Mouse (Mus musculus): Measurements from ENCODE around the gene Pgp. TPM values are rescaled to one million over a fixed set of nuclear protein-coding genes. Genes with fewer than 3 reads are reported as not detected.

The Pgp gene
- polyA plus RNA-seq, 1 experiment from 2014 or later = 60.5 TPM

DNA sequence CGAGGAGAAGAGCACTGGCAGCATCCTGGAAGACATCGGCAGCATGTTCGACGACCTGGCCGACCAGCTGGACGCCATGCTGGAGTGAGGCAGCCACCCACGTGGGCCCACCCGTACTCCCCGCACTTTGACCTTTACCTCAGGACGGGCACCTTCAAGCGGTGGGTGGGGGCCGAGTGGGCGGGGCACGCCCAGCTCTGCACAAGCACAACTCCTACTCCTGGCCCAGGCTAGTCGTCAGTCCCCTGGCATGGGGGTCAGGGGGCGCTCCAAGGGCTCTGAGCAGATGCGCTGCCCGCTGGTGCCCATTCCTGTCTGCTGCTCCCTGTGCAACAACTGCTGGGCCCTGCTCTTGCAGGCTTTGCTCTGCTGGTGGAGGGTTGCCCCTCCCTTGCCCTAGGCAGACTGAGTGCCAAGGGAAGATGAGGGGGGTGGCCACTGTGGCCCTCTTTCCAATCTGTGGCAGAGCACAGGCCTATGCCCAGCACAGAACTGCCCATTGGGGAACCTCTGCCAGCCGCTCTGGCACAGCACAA, 37.0 kb downstream of the Pgp start:
- no peak overlapping the region for H3K9ac ChIP-seq
- H3K27me3 ChIP-seq = peaks cover 16% of the 10 kb centered on the region
- WGBS = 35% methylated on average over 19 of the region's 19 CpGs
- peak overlapping the region; percentile 70 for H3K4me2 ChIP-seq
- 0 out of 2 replicates have a peak, but pooled peaks have one; percentile 3 for ATAC-seq (replicated peaks; ENCODE audit: insufficient number of reproducible peaks, insufficient read depth, low FRiP score, low read depth)
- peak overlapping the region; percentile 33; the same call in 1 of the 2 replicates for H3K4me3 ChIP-seq
- no peaks in the 10 kb centered on the region for H3K9me3 ChIP-seq (replicated peaks)
- H3K36me3 ChIP-seq = peaks cover 43% of the 10 kb centered on the region
- peaks cover 12% of the 10 kb centered on the region for H3K4me1 ChIP-seq (replicated peaks)
- H3K27ac ChIP-seq = no peak overlapping the region

GRCm38 (mm10) chr17:24507806-24508460, 37.7 kb downstream of the Pgp start:
- ATAC-seq (replicated peaks; ENCODE audit: insufficient number of reproducible peaks, insufficient read depth, low FRiP score, low read depth) = no peak
- no peak overlapping the region for H3K9ac ChIP-seq
- no peak overlapping the region for H3K4me3 ChIP-seq
- no peak overlapping the region for H3K4me2 ChIP-seq
- H3K9me3 ChIP-seq (replicated peaks) = no peaks in the 10 kb centered on the region
- 83% methylated on average over 12 of the region's 12 CpGs for WGBS
- no peak overlapping the region for H3K27ac ChIP-seq
- peaks cover 47% of the 10 kb centered on the region for H3K36me3 ChIP-seq
- peaks cover 16% of the 10 kb centered on the region for H3K27me3 ChIP-seq
- H3K4me1 ChIP-seq (replicated peaks) = peaks cover 12% of the 10 kb centered on the region

GRCm38 (mm10) chr17:24513609-24514008, 43.4 kb downstream of the Pgp start:
- peak; percentile 62; the same call in 1 of the 2 replicates for ATAC-seq (replicated peaks; ENCODE audit: insufficient number of reproducible peaks, insufficient read depth, low FRiP score, low read depth)
- Histone ChIP-seq H3K4me1 (replicated peaks) (no peaks in the 10 kb centered on the region; the same call in 1 of the 2 replicates), H3K4me2 (peak overlapping the region; percentile 28; the same call in 1 of the 2 replicates), H3K27me3 (no peaks in the 10 kb centered on the region), H3K36me3 (peaks cover 67% of the 10 kb centered on the region), H3K4me3 (peak overlapping the region; percentile 15; the same call in 1 of the 2 replicates), H3K27ac (no peak overlapping the region), H3K9me3 (replicated peaks) (no peaks in the 10 kb centered on the region), H3K9ac (no peak overlapping the region)
- 49% methylated on average over 5 of the region's 5 CpGs for WGBS

DNA sequence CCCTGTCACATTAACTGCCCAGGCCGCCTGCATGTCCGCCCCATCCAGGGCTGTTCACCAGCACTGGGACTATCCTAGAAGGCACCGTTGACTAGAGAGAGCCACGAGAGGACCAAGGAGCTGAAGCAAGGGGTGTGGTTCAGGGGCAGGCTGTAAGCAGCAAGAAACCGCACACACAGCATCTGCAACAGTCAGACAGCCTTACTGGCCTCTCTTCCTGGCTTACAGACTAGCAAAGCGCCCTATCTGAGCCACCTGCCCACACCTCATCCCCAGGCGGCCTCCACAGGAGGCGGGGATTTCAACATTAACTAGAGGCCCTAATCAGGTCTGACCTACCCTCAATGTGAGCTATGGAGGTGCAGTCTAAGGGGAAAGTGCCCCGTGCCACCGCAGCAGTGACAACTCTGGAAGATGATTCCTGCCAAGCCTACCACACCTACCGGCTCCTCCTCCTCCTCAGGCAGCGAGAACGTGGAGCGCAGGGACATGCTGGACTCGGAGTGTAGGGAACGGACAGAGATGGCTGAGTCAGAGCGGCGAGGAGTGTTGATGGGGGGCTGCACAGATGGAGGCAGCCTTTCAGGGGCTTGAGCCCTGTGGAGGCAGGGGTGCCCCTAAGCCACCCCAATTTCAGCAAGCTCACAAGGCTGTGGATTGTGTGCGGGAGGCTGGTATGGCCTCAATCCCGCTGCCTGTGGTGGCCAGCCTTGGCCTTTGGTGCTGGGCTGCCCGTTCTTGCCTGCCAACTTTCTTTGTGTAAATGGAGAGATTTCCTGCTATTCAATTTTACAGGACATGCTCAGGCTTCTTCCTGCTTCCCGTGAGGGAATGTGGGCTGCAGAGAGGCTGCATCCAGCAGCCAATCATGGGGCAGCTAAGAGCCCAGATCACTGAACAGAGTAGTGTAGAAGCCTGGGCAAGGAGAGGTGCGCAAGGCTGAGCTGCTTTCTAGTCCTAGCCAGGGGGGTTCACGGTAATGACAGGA, 44.4 kb downstream of the Pgp start:
- WGBS = 84% methylated on average over 24 of the region's 24 CpGs
- peaks cover 61% of the 10 kb centered on the region for H3K36me3 ChIP-seq
- H3K9me3 ChIP-seq (replicated peaks) = no peaks in the 10 kb centered on the region
- H3K27me3 ChIP-seq = no peaks in the 10 kb centered on the region
- H3K4me1 ChIP-seq (replicated peaks) = no peaks in the 10 kb centered on the region; the same call in 1 of the 2 replicates
- peak overlapping the region; percentile 28; the same call in 1 of the 2 replicates for H3K4me2 ChIP-seq
- peak overlapping the region; percentile 15 for H3K4me3 ChIP-seq
- peak overlapping the region; percentile 63 for H3K27ac ChIP-seq
- H3K9ac ChIP-seq = no peak overlapping the region
- peak; percentile 63; the same call in 1 of the 2 replicates for ATAC-seq (replicated peaks; ENCODE audit: insufficient number of reproducible peaks, insufficient read depth, low FRiP score, low read depth)

DNA sequence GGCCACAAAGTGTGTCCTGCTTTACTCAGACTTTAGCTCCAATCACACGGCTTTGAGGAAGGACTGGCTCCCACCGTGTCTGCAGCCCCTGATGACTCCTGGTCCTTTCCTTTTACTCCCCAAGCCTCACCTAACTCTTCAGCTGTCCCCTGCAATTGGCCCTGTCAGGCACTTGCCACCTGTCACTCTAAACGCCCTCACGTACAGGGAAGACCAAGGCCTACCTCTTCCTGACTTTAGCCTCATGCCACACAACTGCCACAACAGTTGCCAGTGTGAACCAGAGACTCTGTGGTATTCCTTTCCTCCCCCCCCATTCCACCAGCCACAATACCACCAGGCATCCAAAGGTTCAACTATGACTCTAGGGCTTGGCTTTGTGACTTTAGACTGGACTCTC, 50.3 kb downstream of the Pgp start:
- Histone ChIP-seq H3K36me3 (peaks cover 32% of the 10 kb centered on the region), H3K27ac (no peak overlapping the region), H3K4me1 (replicated peaks) (peaks cover 12% of the 10 kb centered on the region), H3K27me3 (no peaks in the 10 kb centered on the region), H3K9me3 (replicated peaks) (no peaks in the 10 kb centered on the region), H3K4me3 (no peak overlapping the region), H3K9ac (no peak overlapping the region), H3K4me2 (no peak overlapping the region)
- WGBS = 83% methylated on average over 4 of the region's 4 CpGs
- no peak for ATAC-seq (replicated peaks; ENCODE audit: insufficient number of reproducible peaks, insufficient read depth, low FRiP score, low read depth)

Other genes starting within 250 kb of the Pgp start
- 4.3 and 7.3 TPM in 2 replicates for gene Tedc2, start 249.5 kb upstream of the Pgp start, polyA plus RNA-seq (2015; fragmentation: Nextera tagmentation; extraction: Ambion mirVana)
- 29.2 and 36.1 TPM in 2 replicates for gene Ccnf, start 218.9 kb upstream of the Pgp start, polyA plus RNA-seq (2015; fragmentation: Nextera tagmentation; extraction: Ambion mirVana)
- 0.10 TPM in 1 of 2 replicates, not detected in the other for gene Abca17, start 119.3 kb upstream of the Pgp start, polyA plus RNA-seq (2015; fragmentation: Nextera tagmentation; extraction: Ambion mirVana)
- gene Abca3, start 118.4 kb upstream of the Pgp start, polyA plus RNA-seq (2015; fragmentation: Nextera tagmentation; extraction: Ambion mirVana) = 6.0 and 7.8 TPM in 2 replicates
- gene Rnps1, start 55.8 kb upstream of the Pgp start, polyA plus RNA-seq (2015; fragmentation: Nextera tagmentation; extraction: Ambion mirVana) = 186 and 210 TPM in 2 replicates
- 245 and 301 TPM in 2 replicates for gene Eci1, start 43.8 kb upstream of the Pgp start, polyA plus RNA-seq (2015; fragmentation: Nextera tagmentation; extraction: Ambion mirVana)
- 1.1 and 1.2 TPM in 2 replicates for gene Dnase1l2, start 27.3 kb upstream of the Pgp start, polyA plus RNA-seq (2015; fragmentation: Nextera tagmentation; extraction: Ambion mirVana)
- gene E4f1, start 79 bp upstream of the Pgp start, polyA plus RNA-seq (2015; fragmentation: Nextera tagmentation; extraction: Ambion mirVana) = 20.5 and 29.1 TPM in 2 replicates
- 0.18 TPM in 1 of 2 replicates, not detected in the other for gene Bricd5, start 3.5 kb downstream of the Pgp start, polyA plus RNA-seq (2015; fragmentation: Nextera tagmentation; extraction: Ambion mirVana)
- gene Mlst8, start 8.7 kb downstream of the Pgp start, polyA plus RNA-seq (2015; fragmentation: Nextera tagmentation; extraction: Ambion mirVana) = 15.2 and 18.8 TPM in 2 replicates
- gene Caskin1, start 18.2 kb downstream of the Pgp start, polyA plus RNA-seq (2015; fragmentation: Nextera tagmentation; extraction: Ambion mirVana) = 0.39 and 0.94 TPM in 2 replicates
- 59.2 and 84.9 TPM in 2 replicates for gene Traf7, start 57.5 kb downstream of the Pgp start, polyA plus RNA-seq (2015; fragmentation: Nextera tagmentation; extraction: Ambion mirVana)
- gene Rab26, start 63.8 kb downstream of the Pgp start, polyA plus RNA-seq (2015; fragmentation: Nextera tagmentation; extraction: Ambion mirVana) = 0.97 and 1.2 TPM in 2 replicates
- gene Pkd1, start 79.4 kb downstream of the Pgp start, polyA plus RNA-seq (2015; fragmentation: Nextera tagmentation; extraction: Ambion mirVana) = 12.4 and 21.1 TPM in 2 replicates
- 39.0 and 56.0 TPM in 2 replicates for gene Tsc2, start 162.2 kb downstream of the Pgp start, polyA plus RNA-seq (2015; fragmentation: Nextera tagmentation; extraction: Ambion mirVana)
- gene Nthl1, start 162.3 kb downstream of the Pgp start, polyA plus RNA-seq (2015; fragmentation: Nextera tagmentation; extraction: Ambion mirVana) = 7.7 and 10.9 TPM in 2 replicates
- 55.5 and 61.4 TPM in 2 replicates for gene Slc9a3r2, start 179.9 kb downstream of the Pgp start, polyA plus RNA-seq (2015; fragmentation: Nextera tagmentation; extraction: Ambion mirVana)
- 0.26 TPM in 1 of 2 replicates, not detected in the other for gene Npw, start 188.1 kb downstream of the Pgp start, polyA plus RNA-seq (2015; fragmentation: Nextera tagmentation; extraction: Ambion mirVana)
- gene Zfp598, start 199.3 kb downstream of the Pgp start, polyA plus RNA-seq (2015; fragmentation: Nextera tagmentation; extraction: Ambion mirVana) = 12.5 and 18.1 TPM in 2 replicates
- gene Syngr3, start 219.6 kb downstream of the Pgp start, polyA plus RNA-seq (2015; fragmentation: Nextera tagmentation; extraction: Ambion mirVana) = 0.44 and 3.0 TPM in 2 replicates
- 26.3 and 26.8 TPM in 2 replicates for gene Gfer, start 225.8 kb downstream of the Pgp start, polyA plus RNA-seq (2015; fragmentation: Nextera tagmentation; extraction: Ambion mirVana)
- gene Noxo1, start 225.8 kb downstream of the Pgp start, polyA plus RNA-seq (2015; fragmentation: Nextera tagmentation; extraction: Ambion mirVana) = 0.94 and 1.3 TPM in 2 replicates
- 34.4 and 50.9 TPM in 2 replicates for gene Tbl3, start 237.3 kb downstream of the Pgp start, polyA plus RNA-seq (2015; fragmentation: Nextera tagmentation; extraction: Ambion mirVana)
- 0.13 TPM in 1 of 2 replicates, not detected in the other for gene Rnf151, start 247.7 kb downstream of the Pgp start, polyA plus RNA-seq (2015; fragmentation: Nextera tagmentation; extraction: Ambion mirVana)
- gene Rps2, start 247.7 kb downstream of the Pgp start, polyA plus RNA-seq (2015; fragmentation: Nextera tagmentation; extraction: Ambion mirVana) = 770 and 917 TPM in 2 replicates